Comparison of ENCODE assay signal across 13 mouse cellular contexts in the genomic region with DNA sequence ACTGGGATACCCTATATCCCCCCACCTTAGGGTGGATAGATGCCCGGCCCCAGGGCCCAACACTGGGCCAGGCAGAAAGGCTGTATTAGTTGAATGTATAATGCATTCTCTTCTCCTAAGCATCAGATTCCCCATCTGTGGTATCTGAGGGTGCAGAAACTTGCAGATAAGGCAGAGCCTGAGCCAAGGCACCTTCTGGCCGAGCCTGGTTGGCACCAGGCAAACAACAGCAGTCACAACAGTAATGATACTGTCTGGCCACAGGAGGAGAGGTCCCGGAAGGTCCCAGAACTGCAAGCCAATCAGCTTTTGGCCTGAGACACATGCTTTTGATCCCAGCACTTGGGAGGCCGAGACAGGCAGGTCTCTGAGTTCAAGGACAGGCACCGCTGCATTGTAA. TPM values are rescaled to one million over a fixed set of nuclear protein-coding genes. Genes with fewer than 3 reads are reported as not detected.
"Had no signal": no experiment of that assay in that cellular context is flagged by ENCODE, and none has a peak within 500 bp of the region (broad histone marks: within the 10 kb centered on the region; RNA-seq: fewer than 3 reads in every experiment).

No protein-coding gene starts in this region.

- DNase-seq: retina, postnatal 1 day; right cerebral cortex, adult 18-20 months; right cerebral cortex, postnatal 14 days; right cerebral cortex, postnatal 25 days; right cerebral cortex, postnatal 4 days; spleen, adult 18-20 months; thymus, adult 18-20 months; thymus, adult 2 months; thymus, postnatal 14 days; thymus, postnatal 25 days; thymus, postnatal 36 days; thymus, postnatal 4 days had no signal

RNA-seq across cellular contexts. Expression of gene Onecut3, which starts 38.9 kb away (rescaled TPM):
- total RNA-seq: neutrophil, adult 5-6 weeks had no signal
